Mouse (Mus musculus): ENCODE measurements around the gene Gm11437.

Gene Gm11437

DNA sequence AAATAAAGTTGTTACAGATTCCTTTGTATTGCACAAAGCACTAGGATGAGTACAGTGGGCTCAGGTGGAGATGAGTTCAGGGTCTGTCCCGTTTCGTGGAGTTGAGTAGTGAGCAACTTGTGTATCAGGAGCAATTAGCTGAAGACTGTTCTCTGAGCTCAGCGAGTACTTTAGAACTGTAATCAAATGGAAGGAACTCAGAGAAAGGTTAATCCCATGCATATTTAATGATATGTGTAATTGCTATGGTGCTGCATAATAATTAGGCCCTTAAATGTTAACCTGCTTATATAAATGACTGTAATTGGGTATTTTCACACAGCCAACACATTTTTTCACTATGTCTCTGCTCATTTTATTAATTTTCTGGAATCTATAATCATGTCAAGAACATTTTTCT, 30.8 kb downstream of the Gm11437 start:
- DNase-seq: no peak

GRCm38 (mm10) chr11:84134331-84134860, 32.9 kb downstream of the Gm11437 start:
- DNase-seq: no peak

- no peak for DNase-seq
Measured at GRCm38 (mm10) chr11:84129799-84130185, 37.5 kb downstream of the Gm11437 start.

GRCm38 (mm10) chr11:84128943-84129798, 38.1 kb downstream of the Gm11437 start, which contains the start of the genes Tada2a and Acaca:
Gene Tada2a (minus strand): TSS chr11:84129600.
Gene Acaca (plus strand): TSS chr11:84129672.
- DNase-seq: peak; percentile 52 to 77

GRCm38 (mm10) chr11:84127977-84128376, 39.3 kb downstream of the Gm11437 start:
- DNase-seq: no peak

- DNase-seq: no peak
Measured at GRCm38 (mm10) chr11:84121051-84121956, 46.0 kb downstream of the Gm11437 start.

DNA sequence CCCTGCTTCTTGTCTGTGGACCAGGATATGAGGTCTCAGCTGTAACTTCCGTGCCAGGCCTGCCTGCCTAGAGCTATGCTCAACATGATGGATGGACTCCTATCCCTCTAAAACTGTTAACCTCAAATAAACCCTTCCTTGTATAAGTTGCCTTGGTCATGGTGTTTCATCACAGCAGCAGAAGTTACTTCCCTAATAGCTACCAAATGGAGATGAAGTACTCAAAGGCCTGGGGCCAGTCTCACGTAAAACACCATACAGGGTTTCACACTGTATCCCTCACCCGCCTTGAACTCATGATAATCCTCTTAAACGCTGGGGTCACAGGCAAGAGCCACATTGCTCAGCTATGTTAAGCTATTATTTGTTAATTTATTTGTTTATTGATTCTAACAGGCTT, 49.8 kb downstream of the Gm11437 start:
- no peak for DNase-seq

- DNase-seq: no peak
Measured at GRCm38 (mm10) chr11:84116221-84116620, 51.1 kb downstream of the Gm11437 start.

GRCm38 (mm10) chr11:84115646-84116045, 51.6 kb downstream of the Gm11437 start:
- DNase-seq: no peak

GRCm38 (mm10) chr11:84113623-84114022, 53.7 kb downstream of the Gm11437 start:
- DNase-seq: no peak

DNA sequence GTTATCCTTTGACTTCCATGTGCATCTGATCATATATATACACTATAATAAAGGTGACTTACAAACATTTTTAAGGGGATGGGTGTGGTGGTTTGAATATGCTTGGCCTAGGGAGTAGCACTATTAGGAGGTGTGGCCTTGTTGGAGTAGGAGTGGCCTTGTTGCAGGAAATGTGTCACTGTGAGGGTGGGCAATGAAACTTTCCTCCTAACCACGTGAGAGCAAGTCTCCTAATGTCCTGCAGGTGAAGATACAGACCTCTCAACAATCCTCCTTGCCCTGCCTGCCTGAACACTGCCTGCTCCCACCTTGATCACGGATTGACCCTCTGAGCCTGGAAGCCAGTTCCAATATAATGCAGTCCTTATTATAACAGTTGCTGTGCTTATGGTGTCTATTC, 60.1 kb downstream of the Gm11437 start:
- DNase-seq: no peak

GRCm38 (mm10) chr11:84104036-84104435, 63.2 kb downstream of the Gm11437 start:
- DNase-seq: no peak

DNA sequence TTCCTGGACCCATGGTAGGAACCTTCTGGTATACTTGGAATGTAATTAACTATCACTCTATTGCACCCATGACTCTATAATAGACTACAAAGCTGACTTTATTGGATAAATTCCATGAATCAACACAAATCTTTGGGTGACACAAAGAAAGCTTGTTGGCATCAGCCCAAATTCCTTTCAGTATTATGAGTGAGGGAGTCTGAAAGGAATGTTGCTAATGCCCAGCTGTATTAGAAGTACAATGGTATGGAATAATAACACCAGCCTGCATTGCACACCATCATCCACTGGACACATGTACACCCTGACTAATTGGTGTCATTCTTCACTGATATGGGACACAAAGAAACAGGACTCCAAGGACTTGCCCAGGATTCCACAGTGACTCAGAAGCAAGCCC, 66.1 kb downstream of the Gm11437 start:
- DNase-seq: no peak

Measured in spleen, adult 18-20 months (tissue).